Mouse (Mus musculus): ENCODE measurements around the gene Cers5.

DNA sequence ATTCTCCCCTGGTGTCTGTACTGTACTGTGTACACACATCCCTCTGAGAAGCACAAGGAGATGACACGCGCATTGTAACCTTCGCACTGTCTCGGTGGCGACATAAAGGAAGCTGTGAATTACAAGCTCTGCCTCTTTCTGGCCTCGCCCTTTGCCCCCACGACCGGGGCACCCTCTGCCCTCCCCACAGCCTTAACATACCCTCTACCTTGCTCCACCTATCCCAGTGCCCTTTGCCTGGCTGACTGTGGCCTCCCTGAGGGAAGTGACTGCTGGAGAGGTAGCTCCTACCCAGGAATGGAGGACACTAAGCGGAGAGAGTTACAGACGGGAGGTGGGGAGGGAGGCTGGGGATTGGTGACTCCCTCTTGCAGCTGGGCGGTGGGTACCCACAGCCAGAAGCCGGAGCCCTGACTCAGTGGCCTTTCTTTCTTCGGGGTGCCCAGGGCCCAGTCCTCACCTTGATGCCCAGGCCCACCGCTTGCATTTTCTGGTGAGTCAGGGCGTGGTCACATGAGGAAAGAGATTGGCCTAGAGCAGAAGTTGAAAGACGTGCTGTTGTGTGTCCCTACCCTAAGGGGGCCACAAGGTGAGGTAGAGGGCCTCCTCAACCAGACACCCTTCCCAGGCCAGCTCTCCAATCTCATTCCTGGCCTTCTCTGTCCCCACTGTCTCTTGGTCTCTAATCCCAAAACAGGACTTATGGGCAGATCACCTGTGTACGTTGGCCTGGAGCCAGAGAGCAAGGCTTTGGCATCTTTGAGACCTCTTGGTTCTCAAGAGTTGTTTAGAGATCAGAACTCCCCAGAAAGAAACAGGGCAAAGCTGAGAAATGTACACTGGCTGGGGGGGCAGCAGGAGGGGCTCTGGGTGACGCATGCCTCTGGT is 72.2 kb downstream of the Cers5 start:
- no peak for TF ChIP-seq CTCF (IDR thresholded peaks at IDR 0.05; ENCODE audit: extremely low read depth, insufficient read depth, low read length)
- TF ChIP-seq POLR2A (IDR thresholded peaks at IDR 0.05; ENCODE audit: extremely low read depth, insufficient read depth, low read length), result no peak
